Mouse (Mus musculus) right cerebral cortex, postnatal 14 days (tissue): ENCODE results near the gene Sh3d21.

ENCODE experiments used
- DNase-seq: peaks from one replicate; pipeline ENCODE4 v3.0.0; 2022

Gene Sh3d21

DNA sequence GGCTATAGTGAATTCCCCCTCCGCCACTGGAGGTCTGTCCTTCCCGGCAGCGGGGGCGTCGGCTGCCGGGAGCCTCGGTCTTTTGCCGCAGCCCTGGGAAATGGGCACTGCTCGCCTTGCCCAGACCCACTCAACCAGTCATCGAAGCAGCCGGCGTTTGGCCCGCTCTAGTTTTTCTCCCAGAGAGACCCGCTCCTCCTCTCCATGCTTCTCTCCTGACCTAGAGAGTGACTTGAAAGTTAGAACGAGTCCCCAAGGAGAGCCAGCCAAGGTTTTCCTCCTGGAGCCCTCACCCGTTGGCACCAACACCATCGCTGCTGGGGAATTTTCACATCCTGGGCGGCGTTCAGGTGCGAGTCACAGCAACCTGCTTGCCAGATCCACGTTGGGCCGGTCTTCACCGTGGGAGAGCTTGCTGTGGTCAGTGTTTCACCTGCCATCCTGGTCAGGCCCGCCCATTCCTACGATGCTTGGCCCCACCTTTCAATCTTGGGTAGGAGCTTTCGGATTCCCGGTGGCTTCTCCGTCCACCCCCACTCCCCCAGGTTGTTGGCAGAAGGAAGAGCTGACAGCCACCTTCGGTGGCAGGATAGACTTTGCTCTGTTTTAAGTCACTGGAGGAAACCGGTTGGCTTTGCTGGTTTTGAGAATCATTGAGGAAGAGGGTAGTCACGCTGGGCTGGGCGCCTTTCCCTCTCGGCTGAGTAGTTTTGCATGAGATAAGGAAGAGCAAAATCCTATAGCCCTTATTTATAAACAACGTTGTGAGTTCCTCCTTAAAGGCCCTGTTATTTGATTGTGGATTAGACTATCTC, 58.8 kb downstream of the Sh3d21 start:
- no peak for DNase-seq

DNA sequence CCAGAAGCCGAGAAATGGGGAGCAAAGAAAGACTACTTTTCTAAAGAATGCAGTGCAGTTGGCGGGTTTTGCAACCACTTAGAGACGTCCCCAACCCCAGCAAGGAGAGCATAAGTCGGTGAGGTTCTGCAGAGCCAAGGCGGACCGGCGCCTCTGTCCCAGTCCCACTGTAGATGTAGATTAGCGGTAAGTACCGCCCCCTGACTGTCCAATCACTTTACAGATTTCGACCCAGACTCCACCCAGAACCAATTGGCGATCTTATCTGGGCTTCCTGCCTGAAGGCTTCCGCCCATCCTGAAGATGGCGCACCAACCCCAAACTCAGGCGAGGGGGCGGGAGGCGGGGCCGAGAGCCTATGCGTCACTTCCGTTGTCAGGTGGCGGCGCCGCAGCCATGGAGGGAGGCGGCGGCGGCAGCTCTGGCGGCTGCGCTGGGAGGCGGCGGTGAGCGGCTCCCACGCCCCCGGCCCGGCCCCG, 59.7 kb downstream of the Sh3d21 start, which contains the start of gene Stk40:
Gene Stk40, plus strand, starts transcription at position 368 of the 479 bp plus-strand sequence.
- DNase-seq, result peak; percentile 93

GRCm38 (mm10) chr4:126103057-126103581, 60.2 kb downstream of the Sh3d21 start:
- DNase-seq, result peak; percentile 79

- no peak for DNase-seq
Observed at GRCm38 (mm10) chr4:126102061-126102841, 61.0 kb downstream of the Sh3d21 start.

DNA sequence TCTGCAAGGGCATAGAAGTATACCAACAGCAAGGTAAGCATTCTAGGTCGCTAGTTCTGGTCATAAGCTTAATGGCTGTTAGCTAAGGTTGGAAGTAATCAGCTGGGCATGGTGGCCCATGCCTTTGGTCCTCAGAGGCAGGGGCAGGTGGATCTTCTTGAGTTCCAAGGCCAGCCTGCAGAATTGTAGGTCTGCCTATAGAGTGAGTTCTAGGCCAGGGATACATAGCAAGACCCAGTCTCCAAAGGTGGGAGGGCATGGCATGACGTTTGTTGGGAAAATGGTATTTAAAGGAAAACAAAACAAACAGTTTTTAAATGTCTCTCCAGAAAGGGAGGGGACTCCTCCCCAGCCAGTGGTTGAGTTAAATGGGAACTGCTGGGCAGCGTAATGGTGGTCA, 62.5 kb downstream of the Sh3d21 start:
- no peak for DNase-seq
